Mouse (Mus musculus): ENCODE data around the gene Kalrn.

Kalrn gene

GRCm38 (mm10) chr16:34260971-34261924 is 312.1 kb downstream of the Kalrn start:
- CTCF ChIA-PET = no interaction called here

GRCm38 (mm10) chr16:34254646-34255022 is 318.7 kb downstream of the Kalrn start:
- CTCF ChIA-PET = no interaction called here

- CTCF ChIA-PET = no interaction called here
Observed at GRCm38 (mm10) chr16:34254002-34254645, 319.2 kb downstream of the Kalrn start.

GRCm38 (mm10) chr16:34252670-34253069 is 320.7 kb downstream of the Kalrn start:
- CTCF ChIA-PET = no interaction called here

GRCm38 (mm10) chr16:34248256-34248655 is 325.1 kb downstream of the Kalrn start:
- CTCF ChIA-PET = interaction anchor here (0.6 kb wide), 1 partner anchor 503 kb away, joined by 15 read pairs; no protein-coding TSS in a partner anchor

- CTCF ChIA-PET = no interaction called here
Observed at GRCm38 (mm10) chr16:34241936-34242729, 331.2 kb downstream of the Kalrn start.

GRCm38 (mm10) chr16:34239618-34240017 is 333.7 kb downstream of the Kalrn start:
- CTCF ChIA-PET = no interaction called here

GRCm38 (mm10) chr16:34236898-34237611 is 336.3 kb downstream of the Kalrn start:
- CTCF ChIA-PET = no interaction called here

GRCm38 (mm10) chr16:34235086-34235485 is 338.2 kb downstream of the Kalrn start:
- CTCF ChIA-PET = no interaction called here

- CTCF ChIA-PET = no interaction called here
Observed at GRCm38 (mm10) chr16:34231952-34232351, 341.4 kb downstream of the Kalrn start.

- CTCF ChIA-PET = no interaction called here
Observed at GRCm38 (mm10) chr16:34231146-34231545, 342.2 kb downstream of the Kalrn start.

- CTCF ChIA-PET = no interaction called here
Observed at GRCm38 (mm10) chr16:34229350-34229749, 344.0 kb downstream of the Kalrn start.

- CTCF ChIA-PET = no interaction called here
Observed at GRCm38 (mm10) chr16:34228661-34229060, 344.7 kb downstream of the Kalrn start.

GRCm38 (mm10) chr16:34212160-34212559 is 361.2 kb downstream of the Kalrn start:
- CTCF ChIA-PET = no interaction called here

GRCm38 (mm10) chr16:34211243-34211642 is 362.1 kb downstream of the Kalrn start:
- CTCF ChIA-PET = no interaction called here

- CTCF ChIA-PET = no interaction called here
Observed at GRCm38 (mm10) chr16:34208748-34209147, 364.6 kb downstream of the Kalrn start.

GRCm38 (mm10) chr16:34207972-34208371 is 365.4 kb downstream of the Kalrn start:
- CTCF ChIA-PET = no interaction called here

GRCm38 (mm10) chr16:34204527-34205139 is 368.7 kb downstream of the Kalrn start:
- CTCF ChIA-PET = no interaction called here

GRCm38 (mm10) chr16:34199543-34199942 is 373.8 kb downstream of the Kalrn start:
- CTCF ChIA-PET = no interaction called here

- CTCF ChIA-PET = no interaction called here
Observed at GRCm38 (mm10) chr16:34192959-34193842, 380.1 kb downstream of the Kalrn start.

All from spleen, embryonic (tissue).